Mouse (Mus musculus) bone marrow macrophage, adult 2 months (primary cell): ENCODE data around the gene Crlf1. TPM values are rescaled to one million over a fixed set of nuclear protein-coding genes. Genes with fewer than 3 reads are reported as not detected.

Experiments used
- H3K27ac ChIP-seq: 2 replicates; pipeline ENCODE4 v1.5.1; 2012; ENCODE audit warnings: low read depth, low read length; ENCODE audit not compliant: insufficient read depth
- H3K4me1 ChIP-seq: 2 replicates; pipeline ENCODE4 v1.6.1; 2012; ENCODE audit warnings: low read length; ENCODE audit not compliant: control insufficient read depth, insufficient read depth
- H3K4me3 ChIP-seq: 2 replicates; pipeline ENCODE4 v1.5.1; 2012; ENCODE audit warnings: mild to moderate bottlenecking, low read length, moderate library complexity; ENCODE audit not compliant: insufficient read depth
- CTCF ChIP-seq: IDR thresholded peaks from 2 replicates; pipeline ENCODE4 v1.5.1; 2012; ENCODE audit warnings: low read depth, mild to moderate bottlenecking, low read length, moderate library complexity
- POLR2A ChIP-seq: IDR thresholded peaks from 2 replicates; pipeline ENCODE4 v1.6.1; 2012; ENCODE audit warnings: mild to moderate bottlenecking, low read depth, low read length, borderline replicate concordance
- polyA plus RNA-seq: library from polyadenylated mRNA; stranded (reverse); fragments of >200 nt; gene quantifications from 2 replicates; pipeline ENCODE4 v1.2.4, GENCODE M21; 2012; ENCODE audit not compliant: missing spikeins, insufficient read depth, insufficient read length

The Crlf1 gene
- polyA plus RNA-seq, 1 experiment: 1.0 TPM

GRCm38 (mm10) chr8:70517940-70518643 lies 25.1 kb downstream of the Crlf1 start:
- H3K27ac ChIP-seq: no peak overlapping the region
- no peak for TF ChIP-seq POLR2A
- TF ChIP-seq CTCF: no peak

GRCm38 (mm10) chr8:70519043-70519442 lies 26.1 kb downstream of the Crlf1 start:
- Histone ChIP-seq H3K27ac (no peak overlapping the region), H3K4me3 (no peak overlapping the region), H3K4me1 (peaks cover 15% of the 10 kb centered on the region)
- TF ChIP-seq POLR2A (no peak), CTCF (no peak)

More at GRCm38 (mm10) chr8:70517940-70518643, 25.1 kb downstream of the Crlf1 start:
- H3K4me1 ChIP-seq: peaks cover 16% of the 10 kb centered on the region
- no peak overlapping the region for H3K4me3 ChIP-seq

- TF ChIP-seq CTCF (no peak), POLR2A (no peak)
- H3K4me1 ChIP-seq: peaks cover 15% of the 10 kb centered on the region
- no peak overlapping the region for H3K4me3 ChIP-seq
- H3K27ac ChIP-seq: no peak overlapping the region
Measured at GRCm38 (mm10) chr8:70519606-70520005, 26.6 kb downstream of the Crlf1 start.

GRCm38 (mm10) chr8:70522592-70523403 lies 29.8 kb downstream of the Crlf1 start:
- no peak for TF ChIP-seq CTCF
- 0 out of 2 replicates have a peak, but pooled peaks have one; percentile 2 for TF ChIP-seq POLR2A
- H3K4me3 ChIP-seq: peak overlapping the region; percentile 86
- H3K27ac ChIP-seq: peak overlapping the region; percentile 83
- H3K4me1 ChIP-seq: peaks cover 20% of the 10 kb centered on the region

GRCm38 (mm10) chr8:70527111-70527511 lies 34.2 kb downstream of the Crlf1 start:
- peak overlapping the region; percentile 20 for H3K27ac ChIP-seq
- H3K4me1 ChIP-seq: peaks cover 23% of the 10 kb centered on the region
- no peak for TF ChIP-seq POLR2A
- TF ChIP-seq CTCF: no peak
- H3K4me3 ChIP-seq: peak overlapping the region; percentile 73

- TF ChIP-seq POLR2A (no peak), CTCF (no peak)
- Histone ChIP-seq H3K4me3 (peak within 1 kb of the TSS; percentile 73), H3K4me1 (peaks cover 23% of the 10 kb centered on the region), H3K27ac (peak within 1 kb of the TSS; percentile 52)
Measured at GRCm38 (mm10) chr8:70527512-70528181, 34.7 kb downstream of the Crlf1 start, which contains the start of the genes Fkbp8 and Kxd1. Fkbp8 (plus strand) TSS chr8:70527724. Kxd1 (minus strand) TSS chr8:70527956.

GRCm38 (mm10) chr8:70528182-70528797 lies 35.3 kb downstream of the Crlf1 start:
- TF ChIP-seq CTCF: no peak
- no peak for TF ChIP-seq POLR2A
- H3K4me3 ChIP-seq: peak overlapping the region; percentile 73
- peaks cover 21% of the 10 kb centered on the region for H3K4me1 ChIP-seq
- H3K27ac ChIP-seq: peak overlapping the region; percentile 52

- no peak for TF ChIP-seq POLR2A
- TF ChIP-seq CTCF: no peak
- Histone ChIP-seq H3K27ac (peak overlapping the region; percentile 44), H3K4me1 (peaks cover 16% of the 10 kb centered on the region), H3K4me3 (peak overlapping the region; percentile 73)
Measured at GRCm38 (mm10) chr8:70529299-70529698, 36.3 kb downstream of the Crlf1 start.

GRCm38 (mm10) chr8:70529741-70530161 lies 36.8 kb downstream of the Crlf1 start:
- Histone ChIP-seq H3K4me1 (peaks cover 16% of the 10 kb centered on the region), H3K27ac (peak overlapping the region; percentile 40), H3K4me3 (peak overlapping the region; percentile 73)
- no peak for TF ChIP-seq CTCF
- no peak for TF ChIP-seq POLR2A

GRCm38 (mm10) chr8:70530314-70530713 lies 37.4 kb downstream of the Crlf1 start:
- Histone ChIP-seq H3K4me3 (no peak overlapping the region), H3K27ac (no peak overlapping the region), H3K4me1 (peaks cover 16% of the 10 kb centered on the region)
- TF ChIP-seq POLR2A: no peak
- TF ChIP-seq CTCF: no peak; the same call in 1 of the 2 replicates
